Mouse (Mus musculus): ENCODE data around the gene Ddx20.
"Not testable (repeated sequence)": the region's sequence is repeated elsewhere in the genome, so short reads cannot be mapped to it uniquely, and the experiment has no call there.

The Ddx20 gene

GRCm38 (mm10) chr3:105705061-105705549 is 17.7 kb upstream of the Ddx20 start:
- no peak for DNase-seq (ENCODE audit: low spot score in 2 of 2)

GRCm38 (mm10) chr3:105704031-105705008 is 16.9 kb upstream of the Ddx20 start, which contains the start of gene Inka2:
Gene Inka2 (plus strand): TSS chr3:105704599.
- peak in 1 of 2 experiments; percentile 80 for DNase-seq (ENCODE audit: low spot score in 2 of 2)

DNA sequence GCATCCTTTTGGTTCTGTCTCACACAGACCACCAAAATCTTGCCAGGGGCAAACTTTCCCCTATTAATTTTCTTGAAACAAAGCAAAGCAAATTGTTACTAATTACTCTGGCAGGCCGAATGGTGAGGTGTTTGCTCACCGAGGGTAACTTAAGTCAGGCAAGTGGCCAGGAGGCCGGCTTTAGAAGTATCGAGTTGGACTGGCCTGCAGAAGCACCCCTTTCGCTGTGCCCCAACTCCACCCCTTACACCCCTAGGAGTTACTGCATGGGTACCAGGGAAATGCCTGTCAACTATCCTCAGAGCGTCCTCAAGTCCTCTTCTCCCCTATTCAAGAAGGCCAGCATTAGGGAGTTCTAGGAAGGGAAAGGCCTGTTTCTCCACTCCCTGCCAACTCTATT is 16.2 kb upstream of the Ddx20 start:
- DNase-seq (ENCODE audit: low spot score in 2 of 2) = no peak

DNA sequence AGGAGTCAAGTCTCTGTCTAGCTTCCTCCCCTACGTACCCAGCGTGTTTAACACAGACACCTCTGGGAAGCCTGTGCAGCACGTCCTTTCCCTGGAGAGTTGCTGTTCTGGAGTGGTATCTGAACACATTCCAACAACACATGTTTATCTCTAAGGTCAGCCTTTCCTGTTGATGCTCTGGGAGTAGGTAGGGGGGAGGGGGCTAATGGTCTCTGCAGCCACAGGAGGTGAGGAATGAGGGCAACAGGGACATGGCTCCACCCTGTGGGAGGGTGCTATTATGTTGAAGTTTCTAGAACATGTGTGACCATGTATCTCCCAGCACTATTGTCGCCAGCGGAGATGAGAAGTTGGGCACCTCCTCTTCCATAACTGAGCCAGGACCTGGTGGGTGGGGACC is 14.0 kb upstream of the Ddx20 start:
- no peak for DNase-seq (ENCODE audit: low spot score in 2 of 2)

- not testable (repeated sequence) for DNase-seq (ENCODE audit: low spot score in 2 of 2)
Measured at GRCm38 (mm10) chr3:105700786-105701185, 13.4 kb upstream of the Ddx20 start.

DNA sequence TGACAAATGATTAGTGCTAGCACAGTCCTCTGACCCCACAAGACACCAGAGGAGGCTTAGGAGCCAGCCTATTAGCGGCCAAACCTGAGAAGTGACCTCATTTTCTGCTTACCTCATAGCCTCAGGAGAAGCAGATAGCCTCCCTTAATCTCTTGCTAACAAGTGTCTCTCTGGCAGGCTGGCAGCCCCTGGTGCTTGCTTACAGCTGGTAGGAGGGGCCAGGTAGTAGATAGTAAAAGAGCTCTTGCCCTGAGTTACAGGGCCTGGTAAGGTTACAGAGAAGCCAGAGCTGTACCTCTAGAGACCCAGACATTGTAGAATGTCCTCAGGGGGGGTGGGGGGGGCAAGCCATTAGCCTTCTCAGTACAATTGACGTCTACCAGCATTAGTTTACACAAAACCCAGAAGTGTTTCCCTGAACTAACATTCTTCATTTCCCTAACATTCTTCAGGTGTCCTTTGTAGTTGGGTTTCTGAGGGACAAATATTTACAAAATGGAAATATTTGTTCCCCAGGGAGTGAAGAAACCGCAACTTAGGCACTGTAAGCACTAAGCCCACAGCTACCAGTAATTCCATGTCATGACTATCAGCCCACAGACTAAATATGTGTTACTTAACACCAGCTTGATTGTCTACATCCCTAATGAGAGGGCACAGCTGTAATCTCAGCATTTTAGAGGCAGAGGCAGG is 12.0 kb upstream of the Ddx20 start:
- no peak for DNase-seq (ENCODE audit: low spot score in 2 of 2)

- DNase-seq (ENCODE audit: low spot score in 2 of 2) = no peak
Measured at GRCm38 (mm10) chr3:105698311-105698710, 10.9 kb upstream of the Ddx20 start.

GRCm38 (mm10) chr3:105697148-105697441 is 9.7 kb upstream of the Ddx20 start:
- DNase-seq (ENCODE audit: low spot score in 2 of 2) = no peak

GRCm38 (mm10) chr3:105696387-105697147 is 9.2 kb upstream of the Ddx20 start:
- DNase-seq (ENCODE audit: low spot score in 2 of 2) = no peak

- no peak for DNase-seq (ENCODE audit: low spot score in 2 of 2)
Measured at GRCm38 (mm10) chr3:105695476-105696386, 8.4 kb upstream of the Ddx20 start.

- peak; percentile 62 to 82 for DNase-seq (ENCODE audit: low spot score in 2 of 2)
Measured at GRCm38 (mm10) chr3:105693327-105694080, 6.1 kb upstream of the Ddx20 start.

- no peak for DNase-seq (ENCODE audit: low spot score in 2 of 2)
Measured at GRCm38 (mm10) chr3:105688536-105688935, 1.2 kb upstream of the Ddx20 start.

GRCm38 (mm10) chr3:105686394-105687323 is 715 bp downstream of the Ddx20 start:
- no peak for DNase-seq (ENCODE audit: low spot score in 2 of 2)

GRCm38 (mm10) chr3:105680346-105680745 is 7.0 kb downstream of the Ddx20 start:
- no peak for DNase-seq (ENCODE audit: low spot score in 2 of 2)

- no peak for DNase-seq (ENCODE audit: low spot score in 2 of 2)
Measured at GRCm38 (mm10) chr3:105675932-105676331, 11.4 kb downstream of the Ddx20 start.

GRCm38 (mm10) chr3:105674595-105675218 is 12.7 kb downstream of the Ddx20 start:
- peak in 1 of 2 experiments; percentile 55 for DNase-seq (ENCODE audit: low spot score in 2 of 2)

DNA sequence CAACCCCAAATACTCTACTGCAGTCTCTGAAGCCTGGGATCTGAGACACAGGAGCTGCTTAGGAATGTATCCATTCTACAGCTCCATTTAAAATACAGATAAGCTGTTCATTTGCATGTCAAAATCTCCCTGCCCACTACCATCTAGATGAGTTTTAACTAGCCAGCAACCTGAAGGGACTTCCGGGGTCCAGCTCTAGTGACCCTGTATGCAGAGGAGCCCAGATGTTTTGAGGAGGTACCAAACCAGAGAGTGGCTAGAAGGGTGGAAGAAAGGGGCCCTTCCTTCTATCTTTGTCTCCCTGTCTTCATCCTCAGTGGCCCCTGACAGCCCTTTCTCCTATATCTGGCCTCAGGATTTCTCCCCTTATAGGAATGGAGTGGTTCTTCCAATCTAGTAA is 16.6 kb downstream of the Ddx20 start:
- DNase-seq (ENCODE audit: low spot score in 2 of 2) = no peak

DNA sequence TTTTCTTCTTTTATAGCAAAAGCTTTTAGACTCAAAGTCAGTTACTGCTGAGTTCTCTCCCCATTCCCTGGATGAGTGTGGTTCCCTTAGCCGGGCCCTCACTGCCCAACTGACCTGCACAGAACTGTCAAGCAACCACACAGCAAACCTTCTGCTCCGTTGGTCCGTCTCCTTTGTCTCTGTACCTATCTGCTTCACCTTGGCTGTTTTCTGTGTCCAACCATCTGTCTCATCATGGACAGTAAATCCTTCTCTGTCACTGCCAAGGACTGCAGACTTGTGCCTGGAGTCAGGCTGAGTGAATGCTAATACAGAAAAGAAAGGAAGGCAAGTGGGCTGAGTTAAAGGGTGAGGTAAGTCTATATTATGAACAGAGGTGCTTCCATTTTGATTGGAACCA is 17.6 kb downstream of the Ddx20 start:
- no peak for DNase-seq (ENCODE audit: low spot score in 2 of 2)

DNA sequence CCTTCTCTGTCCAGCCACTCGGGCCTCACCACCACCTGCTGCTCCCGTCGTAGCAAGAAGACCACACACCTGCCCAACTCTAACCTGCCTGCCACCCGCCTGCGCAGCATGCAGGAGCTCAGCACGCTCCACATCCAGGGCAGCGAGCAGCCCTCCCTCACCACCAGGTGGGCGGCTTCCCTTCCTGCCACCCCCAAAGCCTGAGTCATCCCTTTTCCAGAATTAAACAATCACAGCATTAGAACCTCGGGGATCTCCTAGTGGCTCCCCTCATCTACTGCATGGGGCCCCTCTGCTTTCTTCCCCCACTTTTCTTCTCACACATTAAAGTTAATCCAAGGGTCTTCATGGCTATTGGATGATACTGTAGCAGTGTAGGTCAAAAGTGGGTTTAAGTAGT is 19.2 kb downstream of the Ddx20 start:
- DNase-seq (ENCODE audit: low spot score in 2 of 2) = no peak
